Mouse (Mus musculus) lung, embryonic 14.5 days (tissue): ENCODE data around the gene Glra1. TPM values are rescaled to one million over a fixed set of nuclear protein-coding genes. Genes with fewer than 3 reads are reported as not detected.
"Not testable (repeated sequence)": the region's sequence is repeated elsewhere in the genome, so short reads cannot be mapped to it uniquely, and the experiment has no call there.

Experiments
- ATAC-seq: fragments of 200-750 bp; cut with Nextera tagmentation; 2 replicates; pipeline ENCODE4 v1.8.0; 2017; ENCODE audit warnings: mild to moderate bottlenecking, moderate TSS enrichment, moderate library complexity; ENCODE audit not compliant: insufficient read depth
- DNase-seq: peaks from one replicate; pipeline ENCODE4 v3.0.0-alpha.2; 2015
- H3K27ac ChIP-seq: fragments of 300-500 bp; sonication (generic); 2 replicates; pipeline ENCODE4 v1.5.1; 2014; ENCODE audit warnings: low read depth, mild to moderate bottlenecking, moderate library complexity
- H3K27me3 ChIP-seq: fragments of 300-500 bp; sonication (generic); 2 replicates; pipeline ENCODE4 v1.6.1; 2014; ENCODE audit warnings: low read length, control low read depth; ENCODE audit not compliant: insufficient read depth
- H3K36me3 ChIP-seq: fragments of 300-500 bp; sonication (generic); 2 replicates; pipeline ENCODE4 v1.6.1; 2014; ENCODE audit warnings: control low read depth; ENCODE audit not compliant: insufficient read depth
- H3K4me1 ChIP-seq: fragments of 300-500 bp; sonication (generic); 2 replicates; pipeline ENCODE4 v1.6.1; 2014; ENCODE audit warnings: antibody characterized with exemption, control low read depth; ENCODE audit not compliant: insufficient read depth
- H3K4me2 ChIP-seq: fragments of 300-500 bp; sonication (generic); 2 replicates; pipeline ENCODE4 v1.6.1; 2014; ENCODE audit warnings: mild to moderate bottlenecking
- H3K4me3 ChIP-seq: fragments of 300-500 bp; sonication (generic); 2 replicates; pipeline ENCODE4 v1.5.1; 2014; ENCODE audit warnings: low read depth, low read length
- H3K9ac ChIP-seq: fragments of 300-500 bp; sonication (generic); 2 replicates; pipeline ENCODE4 v1.6.1; 2014
- H3K9me3 ChIP-seq: fragments of 300-500 bp; sonication (generic); 2 replicates; pipeline ENCODE4 v1.6.1; 2016; ENCODE audit warnings: low read depth, low read length, control low read depth
- CTCF ChIP-seq: IDR thresholded peaks from 2 replicates; pipeline ENCODE4 v1.5.1; 2016; ENCODE audit warnings: antibody characterized with exemption, low read depth
- WGBS: fragments of 180-500 bp; shearing (Covaris S2); extraction: QIAGEN DNeasy Blood & Tissue Kit; methylation state at CpG from one replicate; pipeline ENCODE4 v1.1.7; 2014; 5-methylcytosine and 5-hydroxymethylcytosine counted together
- polyA plus RNA-seq: library from polyadenylated mRNA; unstranded; fragments of >200 nt; fragmentation: Nextera tagmentation; extraction: Ambion mirVana; gene quantifications from 2 replicates; pipeline ENCODE4 v1.2.1, GENCODE M21; 2014

Glra1 gene
- polyA plus RNA-seq = not detected in 2 replicates

- H3K27me3 ChIP-seq = peaks cover 12% of the 10 kb centered on the region; the same call in 1 of the 2 replicates
- WGBS = 2% methylated on average over 36 of the region's 36 CpGs
These were observed at the start of gene Glra1 for GRCm38 (mm10) chr11:55607808-55608523. Gene Glra1 (minus strand): TSS chr11:55608198.

GRCm38 (mm10) chr11:55636961-55637360, 29.0 kb upstream of the Glra1 start:
- Histone ChIP-seq H3K4me1 (no peaks in the 10 kb centered on the region), H3K9ac (no peak overlapping the region), H3K27ac (no peak overlapping the region), H3K4me2 (no peak overlapping the region), H3K9me3 (no peaks in the 10 kb centered on the region), H3K27me3 (no peaks in the 10 kb centered on the region), H3K4me3 (no peak overlapping the region), H3K36me3 (no peaks in the 10 kb centered on the region)
- no peak for DNase-seq
- no peak for ATAC-seq
- no peak for TF ChIP-seq CTCF
- WGBS = 20% methylated on average over 4 of the region's 4 CpGs

More at GRCm38 (mm10) chr11:55607808-55608523, at the start of gene Glra1:
- TF ChIP-seq CTCF = no peak
- Histone ChIP-seq H3K4me3 (no peak within 1 kb of the TSS), H3K4me1 (no peaks in the 10 kb centered on the region), H3K36me3 (no peaks in the 10 kb centered on the region), H3K9ac (no peak within 1 kb of the TSS), H3K4me2 (no peak within 1 kb of the TSS; the same call in 1 of the 2 replicates), H3K27ac (no peak within 1 kb of the TSS), H3K9me3 (no peaks in the 10 kb centered on the region)
- DNase-seq = peak; percentile 92
- ATAC-seq = peak; percentile 69

GRCm38 (mm10) chr11:55633901-55634300, 25.9 kb upstream of the Glra1 start:
- H3K4me3 ChIP-seq = no peak overlapping the region
- no peaks in the 10 kb centered on the region for H3K27me3 ChIP-seq
- ATAC-seq (no peak), DNase-seq (no peak)
- H3K4me2 ChIP-seq = no peak overlapping the region
- H3K9me3 ChIP-seq = no peaks in the 10 kb centered on the region
- H3K4me1 ChIP-seq = no peaks in the 10 kb centered on the region
- H3K27ac ChIP-seq = no peak overlapping the region
- no peaks in the 10 kb centered on the region for H3K36me3 ChIP-seq
- no peak for TF ChIP-seq CTCF
- no peak overlapping the region for H3K9ac ChIP-seq

- H3K36me3 ChIP-seq, H3K4me1 ChIP-seq, H3K4me3 ChIP-seq, H3K27ac ChIP-seq, H3K9me3 ChIP-seq, ATAC-seq, H3K27me3 ChIP-seq, H3K9ac ChIP-seq, DNase-seq, H3K4me2 ChIP-seq: not testable (repeated sequence)
- WGBS = 56% methylated on average over 8 of the region's 8 CpGs
These were observed 6.6 kb upstream of the Glra1 start for GRCm38 (mm10) chr11:55614631-55615030.

- DNase-seq (no peak), ATAC-seq (no peak)
- no peak for TF ChIP-seq CTCF
- WGBS = 5% methylated on average over 12 of the region's 12 CpGs
- Histone ChIP-seq H3K4me3 (no peak overlapping the region), H3K27ac (no peak overlapping the region), H3K4me2 (no peak overlapping the region; the same call in 1 of the 2 replicates), H3K36me3 (no peaks in the 10 kb centered on the region), H3K27me3 (peaks cover 12% of the 10 kb centered on the region; the same call in 1 of the 2 replicates), H3K4me1 (no peaks in the 10 kb centered on the region), H3K9me3 (no peaks in the 10 kb centered on the region), H3K9ac (no peak overlapping the region)
These were observed 524 bp upstream of the Glra1 start for GRCm38 (mm10) chr11:55608524-55608920.

- 5% methylated on average over 26 of the region's 26 CpGs for WGBS
- TF ChIP-seq CTCF = peak; percentile 33
- H3K4me3 ChIP-seq = no peak overlapping the region
- peak; percentile 43 for DNase-seq
- H3K4me2 ChIP-seq = no peak overlapping the region
- no peak overlapping the region for H3K9ac ChIP-seq
- H3K4me1 ChIP-seq = no peaks in the 10 kb centered on the region
- peaks cover 12% of the 10 kb centered on the region; the same call in 1 of the 2 replicates for H3K27me3 ChIP-seq
- ATAC-seq = peak; percentile 31; the same call in 1 of the 2 replicates
- no peaks in the 10 kb centered on the region for H3K36me3 ChIP-seq
- H3K9me3 ChIP-seq = no peaks in the 10 kb centered on the region
- no peak overlapping the region for H3K27ac ChIP-seq
These were observed 761 bp downstream of the Glra1 start for GRCm38 (mm10) chr11:55607066-55607807.

- no peak for TF ChIP-seq CTCF
- H3K36me3 ChIP-seq = no peaks in the 10 kb centered on the region
- no peak overlapping the region for H3K9ac ChIP-seq
- H3K4me1 ChIP-seq = no peaks in the 10 kb centered on the region
- H3K4me3 ChIP-seq = no peak overlapping the region
- 14% methylated on average over 11 of the region's 11 CpGs for WGBS
- no peak for ATAC-seq
- H3K9me3 ChIP-seq = no peaks in the 10 kb centered on the region
- H3K27ac ChIP-seq = no peak overlapping the region
- no peaks in the 10 kb centered on the region for H3K27me3 ChIP-seq
- no peak overlapping the region for H3K4me2 ChIP-seq
- no peak for DNase-seq
These were observed 6.4 kb downstream of the Glra1 start for GRCm38 (mm10) chr11:55601447-55602065.
